Mouse (Mus musculus) midbrain, embryonic 16.5 days (tissue): Measurements from ENCODE around the gene Tmem218. TPM values are rescaled to one million over a fixed set of nuclear protein-coding genes. Genes with fewer than 3 reads are reported as not detected.

Experiments
- ATAC-seq: fragments of 200-750 bp; cut with Nextera tagmentation; 2 replicates; pipeline ENCODE4 v1.8.0; 2017; ENCODE audit warnings: moderate TSS enrichment
- H3K27ac ChIP-seq: fragments of 300-500 bp; sonication (generic); 2 replicates; pipeline ENCODE4 v1.5.1; 2014; ENCODE audit warnings: mild to moderate bottlenecking, low read length, mixed read lengths
- H3K27me3 ChIP-seq: fragments of 300-500 bp; sonication (generic); 2 replicates; pipeline ENCODE4 v1.6.1; 2014; ENCODE audit warnings: low read depth, low read length, mixed read lengths; ENCODE audit not compliant: control insufficient read depth, insufficient read depth
- H3K36me3 ChIP-seq: fragments of 300-500 bp; sonication (generic); 2 replicates; pipeline ENCODE4 v1.6.1; 2014; ENCODE audit warnings: mild to moderate bottlenecking, low read length, moderate library complexity, mixed read lengths; ENCODE audit not compliant: control insufficient read depth, insufficient read depth
- H3K4me1 ChIP-seq: fragments of 300-500 bp; sonication (generic); 2 replicates; pipeline ENCODE4 v1.6.1; 2014; ENCODE audit warnings: mild to moderate bottlenecking, low read length, mixed read lengths; ENCODE audit not compliant: control insufficient read depth, insufficient read depth
- H3K4me2 ChIP-seq: fragments of 300-500 bp; sonication (generic); 2 replicates; pipeline ENCODE4 v1.6.1; 2014; ENCODE audit warnings: mild to moderate bottlenecking, low read length, mixed read lengths
- H3K4me3 ChIP-seq: fragments of 300-500 bp; sonication (generic); 2 replicates; pipeline ENCODE4 v1.5.1; 2014; ENCODE audit warnings: low read depth, mild to moderate bottlenecking, low read length, moderate library complexity, mixed read lengths
- H3K9ac ChIP-seq: fragments of 300-500 bp; sonication (generic); 2 replicates; pipeline ENCODE4 v1.6.1; 2014; ENCODE audit warnings: low read depth, low read length, mixed read lengths
- H3K9me3 ChIP-seq: fragments of 300-500 bp; sonication (generic); replicated peaks from 2 replicates; pipeline ENCODE4 v1.6.1; 2014; ENCODE audit warnings: mild to moderate bottlenecking, low read length, mixed read lengths; ENCODE audit not compliant: control insufficient read depth, poor library complexity, severe bottlenecking
- WGBS: fragments of 180-500 bp; shearing (Covaris S2); extraction: QIAGEN DNeasy Blood & Tissue Kit; methylation state at CpG from one replicate; pipeline ENCODE4 v1.1.7; 2014; 5-methylcytosine and 5-hydroxymethylcytosine counted together
- polyA plus RNA-seq: library from polyadenylated mRNA; unstranded; fragments of >200 nt; fragmentation: Nextera tagmentation; extraction: Ambion mirVana; gene quantifications from 2 replicates; pipeline ENCODE4 v1.2.1, GENCODE M21; 2015

The Tmem218 gene
- polyA plus RNA-seq, 1 experiment from 2014 or later: 10.0 TPM

GRCm38 (mm10) chr9:37245404-37245803 lies 37.4 kb downstream of the Tmem218 start:
- no peaks in the 10 kb centered on the region for H3K27me3 ChIP-seq
- no peak for ATAC-seq
- 72% methylated on average over 2 of the region's 2 CpGs for WGBS

DNA sequence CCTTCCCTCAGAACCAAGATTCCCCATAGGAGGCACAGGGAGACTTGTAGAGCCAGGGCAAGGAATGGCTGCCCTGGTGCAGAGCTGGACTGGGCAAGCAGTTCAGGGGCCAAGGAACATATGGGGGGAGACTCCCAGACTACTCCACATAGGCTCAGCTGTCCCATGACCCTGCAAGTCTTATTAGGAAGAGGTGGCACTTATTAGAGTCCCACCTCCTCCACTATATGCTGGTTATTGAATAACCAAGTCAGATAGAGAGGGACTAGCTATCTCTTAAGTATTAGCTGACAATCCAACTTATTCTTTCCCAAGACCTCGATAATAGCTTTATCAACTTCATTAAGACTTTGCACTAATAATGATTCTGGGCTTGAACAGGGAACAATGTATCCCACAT lies 37.8 kb downstream of the Tmem218 start:
- Histone ChIP-seq H3K36me3 (no peaks in the 10 kb centered on the region), H3K27me3 (no peaks in the 10 kb centered on the region), H3K4me2 (no peak overlapping the region), H3K4me1 (no peaks in the 10 kb centered on the region), H3K9me3 (no peaks in the 10 kb centered on the region), H3K4me3 (no peak overlapping the region), H3K27ac (no peak overlapping the region), H3K9ac (no peak overlapping the region)
- WGBS: 89% methylated on average over 1 of the region's 1 CpGs
- ATAC-seq: no peak

More at GRCm38 (mm10) chr9:37245404-37245803, 37.4 kb downstream of the Tmem218 start:
- Histone ChIP-seq H3K9me3 (no peaks in the 10 kb centered on the region), H3K4me1 (no peaks in the 10 kb centered on the region), H3K9ac (no peak overlapping the region), H3K36me3 (no peaks in the 10 kb centered on the region), H3K4me3 (no peak overlapping the region), H3K27ac (no peak overlapping the region), H3K4me2 (no peak overlapping the region)

- Histone ChIP-seq H3K4me3 (no peak overlapping the region), H3K36me3 (no peaks in the 10 kb centered on the region), H3K9ac (no peak overlapping the region), H3K27ac (no peak overlapping the region), H3K4me2 (no peak overlapping the region), H3K9me3 (no peaks in the 10 kb centered on the region), H3K27me3 (no peaks in the 10 kb centered on the region), H3K4me1 (no peaks in the 10 kb centered on the region)
- ATAC-seq: no peak
Measured at GRCm38 (mm10) chr9:37247429-37247828, 39.4 kb downstream of the Tmem218 start.

DNA sequence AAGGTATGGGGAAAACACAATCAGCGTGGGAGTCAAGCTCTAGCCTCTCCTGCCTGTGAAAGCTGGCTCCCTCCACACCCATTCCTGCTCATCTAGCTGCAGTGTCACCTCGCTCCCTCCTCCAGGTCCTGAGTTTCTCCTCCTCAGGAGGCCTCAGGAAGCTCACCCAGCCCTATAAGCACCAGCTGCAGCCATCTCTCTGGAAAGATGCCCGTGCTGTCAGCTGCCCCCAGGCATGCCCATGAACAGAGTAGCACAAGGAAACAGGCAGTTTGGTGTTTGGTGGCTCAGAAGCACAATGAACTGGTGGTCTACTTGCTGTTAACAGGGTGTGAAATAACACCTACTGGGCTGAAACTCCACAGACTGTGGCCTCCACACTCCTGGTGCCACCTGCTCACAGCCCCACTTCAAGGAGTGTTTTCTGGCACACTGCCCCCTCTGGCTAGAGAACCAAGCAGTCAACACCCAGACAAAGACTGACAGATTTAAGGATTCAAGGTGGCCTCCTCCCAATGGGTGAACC lies 40.4 kb downstream of the Tmem218 start:
- H3K4me1 ChIP-seq: no peaks in the 10 kb centered on the region
- 50% methylated on average over 3 of the region's 3 CpGs for WGBS
- no peaks in the 10 kb centered on the region for H3K36me3 ChIP-seq
- H3K27ac ChIP-seq: no peak overlapping the region
- H3K9me3 ChIP-seq: no peaks in the 10 kb centered on the region
- H3K27me3 ChIP-seq: no peaks in the 10 kb centered on the region
- ATAC-seq: no peak
- no peak overlapping the region for H3K9ac ChIP-seq
- no peak overlapping the region for H3K4me2 ChIP-seq
- no peak overlapping the region for H3K4me3 ChIP-seq

DNA sequence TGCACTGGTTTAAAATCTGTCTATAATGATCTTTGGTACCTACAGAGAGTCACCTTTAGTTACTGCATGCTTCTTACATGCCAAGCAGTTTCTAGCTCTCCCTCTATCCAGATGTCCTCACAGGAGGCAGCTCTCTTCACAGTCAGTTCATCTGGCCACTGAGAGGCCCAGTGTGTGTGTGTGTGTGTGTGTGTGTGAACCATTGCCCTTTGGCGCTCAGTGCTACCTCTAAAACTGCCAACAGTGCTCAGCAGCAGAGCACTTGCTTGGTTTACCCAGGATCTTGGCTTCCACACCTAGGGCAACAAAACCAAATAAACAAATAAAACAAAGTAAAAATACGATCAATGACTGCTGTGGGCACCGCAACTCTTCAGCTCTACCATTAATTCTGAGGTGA lies 42.0 kb downstream of the Tmem218 start:
- no peak for ATAC-seq
- no peaks in the 10 kb centered on the region for H3K36me3 ChIP-seq
- H3K27ac ChIP-seq: no peak overlapping the region
- no peak overlapping the region for H3K9ac ChIP-seq
- no peak overlapping the region for H3K4me3 ChIP-seq
- H3K27me3 ChIP-seq: no peaks in the 10 kb centered on the region
- peaks cover 4% of the 10 kb centered on the region; the same call in 1 of the 2 replicates for H3K4me1 ChIP-seq
- H3K9me3 ChIP-seq: no peaks in the 10 kb centered on the region
- H3K4me2 ChIP-seq: no peak overlapping the region
- WGBS: 87% methylated on average over 3 of the region's 3 CpGs

DNA sequence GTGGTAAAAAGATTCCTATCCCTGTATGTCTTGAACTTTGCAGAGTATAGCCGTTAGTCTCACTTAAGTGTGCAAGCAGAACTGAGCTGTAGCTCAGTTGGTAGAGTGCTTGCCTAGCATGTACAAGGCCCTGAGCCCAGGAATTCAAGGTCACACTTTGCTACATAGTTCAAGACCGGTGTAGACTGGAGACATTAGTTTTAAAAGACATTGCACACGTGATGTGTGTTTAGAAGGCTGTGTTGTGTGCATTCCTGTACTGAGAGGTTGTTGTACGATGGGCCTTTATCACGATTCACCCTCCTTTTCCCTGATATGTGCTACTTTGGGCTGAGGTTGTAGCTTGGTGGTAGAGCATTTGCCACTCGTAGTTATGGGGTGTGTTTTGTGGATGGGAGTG lies 42.6 kb downstream of the Tmem218 start:
- H3K4me1 ChIP-seq: peaks cover 7% of the 10 kb centered on the region; the same call in 1 of the 2 replicates
- H3K36me3 ChIP-seq: no peaks in the 10 kb centered on the region
- H3K27me3 ChIP-seq: no peaks in the 10 kb centered on the region
- H3K9me3 ChIP-seq: no peaks in the 10 kb centered on the region
- no peak for ATAC-seq
- WGBS: 92% methylated on average over 6 of the region's 6 CpGs
- H3K27ac ChIP-seq: no peak overlapping the region
- H3K4me2 ChIP-seq: no peak overlapping the region
- no peak overlapping the region for H3K9ac ChIP-seq
- H3K4me3 ChIP-seq: no peak overlapping the region

- Histone ChIP-seq H3K9me3 (no peaks in the 10 kb centered on the region), H3K9ac (no peak overlapping the region), H3K27ac (no peak overlapping the region), H3K4me3 (peak overlapping the region; percentile 36), H3K27me3 (no peaks in the 10 kb centered on the region; the same call in 1 of the 2 replicates), H3K4me1 (peaks cover 7% of the 10 kb centered on the region; the same call in 1 of the 2 replicates), H3K4me2 (peak overlapping the region; percentile 66), H3K36me3 (no peaks in the 10 kb centered on the region)
- no peak for ATAC-seq
- WGBS: 23% methylated on average over 6 of the region's 6 CpGs
Measured at GRCm38 (mm10) chr9:37254531-37255110, 46.6 kb downstream of the Tmem218 start.

- no peak within 1 kb of the TSS for H3K27ac ChIP-seq
- H3K4me1 ChIP-seq: peaks cover 7% of the 10 kb centered on the region; the same call in 1 of the 2 replicates
- H3K27me3 ChIP-seq: no peaks in the 10 kb centered on the region; the same call in 1 of the 2 replicates
- ATAC-seq: peak; percentile 82
- H3K4me2 ChIP-seq: peak within 1 kb of the TSS; percentile 66
- H3K36me3 ChIP-seq: no peaks in the 10 kb centered on the region
- peak within 1 kb of the TSS; percentile 36 for H3K4me3 ChIP-seq
- WGBS: 3% methylated on average over 38 of the region's 38 CpGs
- peak within 1 kb of the TSS; percentile 36 for H3K9ac ChIP-seq
- no peaks in the 10 kb centered on the region for H3K9me3 ChIP-seq
Measured at GRCm38 (mm10) chr9:37255149-37255888, 47.3 kb downstream of the Tmem218 start, which contains the start of gene Slc37a2. Slc37a2 (minus strand) TSS chr9:37255738.

- ATAC-seq: peak; percentile 84
- H3K9ac ChIP-seq: peak overlapping the region; percentile 36
Measured at GRCm38 (mm10) chr9:37255889-37256225, 47.8 kb downstream of the Tmem218 start.

More at GRCm38 (mm10) chr9:37255889-37256225, 47.8 kb downstream of the Tmem218 start:
- Histone ChIP-seq H3K4me3 (peak overlapping the region; percentile 36), H3K27ac (no peak overlapping the region), H3K36me3 (no peaks in the 10 kb centered on the region), H3K4me2 (peak overlapping the region; percentile 66), H3K9me3 (no peaks in the 10 kb centered on the region), H3K4me1 (peaks cover 7% of the 10 kb centered on the region; the same call in 1 of the 2 replicates), H3K27me3 (no peaks in the 10 kb centered on the region; the same call in 1 of the 2 replicates)
- WGBS: 28% methylated on average over 7 of the region's 7 CpGs
